Mouse (Mus musculus): ENCODE results near the gene Mipol1.

Gene Mipol1

GRCm38 (mm10) chr12:57542746-57543626 is 312.8 kb downstream of the Mipol1 start:
- in situ Hi-C loops (cut with MboI; ENCODE audit: unreplicated experiment in 2 of 2) = no loop called here

GRCm38 (mm10) chr12:57543627-57543991 is 313.4 kb downstream of the Mipol1 start:
- in situ Hi-C loops (cut with MboI; ENCODE audit: unreplicated experiment in 2 of 2) = no loop called here

- in situ Hi-C loops (cut with MboI; ENCODE audit: unreplicated experiment in 2 of 2) = no loop called here
Measured at GRCm38 (mm10) chr12:57544641-57545370, 314.6 kb downstream of the Mipol1 start.

DNA sequence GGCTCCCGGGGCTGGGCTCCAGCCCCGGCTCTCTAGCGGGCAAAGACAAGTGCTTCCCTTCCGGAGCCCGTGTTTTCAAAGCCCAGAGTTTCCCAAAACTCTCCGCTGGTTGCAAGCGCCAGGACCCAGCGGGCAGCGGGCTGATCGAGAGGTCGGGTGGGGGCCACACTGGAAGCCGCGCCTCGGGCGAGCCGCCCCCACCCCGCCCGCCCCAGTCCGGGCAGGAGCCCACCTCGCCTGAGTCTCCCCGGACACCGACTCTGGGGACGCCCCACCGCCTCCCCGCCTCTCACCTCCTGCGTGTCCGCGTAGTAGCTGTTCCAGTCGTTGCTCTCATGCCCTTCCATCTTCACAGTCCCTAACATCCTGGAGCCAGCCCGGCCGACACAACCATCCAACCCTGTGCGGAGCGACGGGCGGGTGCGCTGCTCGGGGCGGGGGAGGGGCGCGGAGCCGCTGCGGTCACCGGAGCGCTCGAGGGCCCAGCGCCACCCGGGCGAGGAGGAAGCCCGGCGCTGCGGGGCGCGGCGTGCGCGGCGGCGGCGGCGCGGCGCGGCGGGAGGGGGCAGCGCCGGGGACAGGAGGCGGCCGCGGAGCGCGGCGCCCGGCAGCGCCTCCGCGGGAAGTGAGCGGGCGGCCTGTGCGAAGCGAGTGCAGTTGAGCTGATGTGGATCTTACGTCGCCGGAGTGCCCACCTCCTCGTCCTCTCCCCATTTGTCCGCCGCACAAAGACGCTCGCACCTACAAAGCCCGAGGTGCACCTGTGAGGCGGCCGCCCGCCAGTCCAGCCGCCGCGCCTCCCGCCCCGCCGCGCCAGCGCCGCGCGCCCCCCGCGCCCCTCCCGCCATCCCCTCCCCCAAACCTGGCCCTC is 315.4 kb downstream of the Mipol1 start:
- in situ Hi-C loops (cut with MboI; ENCODE audit: unreplicated experiment in 2 of 2) = no loop called here

Data from v-Abl transformed pro-B cells (cell line).